Mouse (Mus musculus): ENCODE measurements around the gene Mylk4.

The Mylk4 gene

DNA sequence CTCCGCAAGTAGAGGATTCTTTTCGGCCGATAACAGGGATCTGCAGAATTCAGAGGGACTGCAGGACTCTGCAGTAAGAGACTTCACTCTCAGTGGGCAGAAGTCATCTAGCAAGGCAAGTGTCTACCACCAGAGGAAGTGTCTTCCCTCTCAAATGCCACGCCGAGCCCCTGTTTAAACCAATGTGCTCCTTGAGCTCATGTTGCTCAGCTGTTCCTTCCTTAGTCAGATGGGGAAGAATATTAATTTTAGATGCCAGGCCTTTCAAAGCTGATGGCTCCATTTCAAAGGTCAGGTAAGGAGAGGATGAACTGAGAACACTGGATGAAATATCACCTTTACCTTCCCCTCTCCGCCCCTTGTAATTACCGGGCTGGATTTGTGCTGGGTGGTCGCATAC lies at the start of gene Mylk4:
Gene Mylk4 (minus strand): TSS at position 139 of the 400 bp plus-strand sequence.
- no peak for DNase-seq (ENCODE audit: low spot score in 2 of 2)

DNA sequence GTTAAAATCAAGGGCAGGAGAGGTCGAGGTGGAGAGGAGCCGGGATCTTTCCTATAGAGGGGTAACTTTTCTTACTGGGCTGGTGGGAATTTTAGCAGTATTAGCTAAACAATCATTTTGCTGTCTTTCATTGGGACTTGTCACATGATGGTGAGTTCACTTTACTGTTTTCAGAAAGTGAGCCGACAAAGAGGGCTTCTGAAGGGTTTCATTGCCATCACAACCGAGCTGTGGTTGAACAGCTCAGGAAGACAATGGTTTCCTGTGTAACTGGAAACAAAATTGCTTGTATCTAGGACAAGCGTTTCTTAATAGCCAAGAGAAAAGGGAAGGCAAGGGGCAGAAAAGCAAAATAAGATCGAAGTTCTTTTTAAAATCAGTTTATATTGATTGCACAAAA lies 49.5 kb upstream of the Mylk4 start:
- DNase-seq (ENCODE audit: low spot score in 2 of 2): peak in 1 of 2 experiments; percentile 12

DNA sequence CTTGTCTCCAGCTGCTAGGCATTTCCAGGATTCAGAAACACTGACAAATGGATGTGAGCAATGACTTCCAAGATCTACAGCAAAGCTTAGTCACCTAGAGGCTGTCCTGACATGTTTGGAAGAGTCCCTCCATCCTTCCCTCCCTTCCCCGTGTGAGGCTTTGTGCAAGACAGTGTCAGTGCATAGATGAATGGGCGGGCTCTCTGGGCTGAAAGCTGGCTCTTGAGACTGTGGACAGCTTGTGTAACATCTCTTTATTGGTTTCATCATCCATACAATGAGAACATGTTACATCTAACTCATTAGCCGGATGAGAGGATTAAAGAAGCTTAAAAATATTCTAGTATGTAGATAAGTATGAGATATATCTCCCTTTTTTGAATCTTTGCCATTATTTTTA lies 49.0 kb upstream of the Mylk4 start:
- no peak for DNase-seq (ENCODE audit: low spot score in 2 of 2)

DNA sequence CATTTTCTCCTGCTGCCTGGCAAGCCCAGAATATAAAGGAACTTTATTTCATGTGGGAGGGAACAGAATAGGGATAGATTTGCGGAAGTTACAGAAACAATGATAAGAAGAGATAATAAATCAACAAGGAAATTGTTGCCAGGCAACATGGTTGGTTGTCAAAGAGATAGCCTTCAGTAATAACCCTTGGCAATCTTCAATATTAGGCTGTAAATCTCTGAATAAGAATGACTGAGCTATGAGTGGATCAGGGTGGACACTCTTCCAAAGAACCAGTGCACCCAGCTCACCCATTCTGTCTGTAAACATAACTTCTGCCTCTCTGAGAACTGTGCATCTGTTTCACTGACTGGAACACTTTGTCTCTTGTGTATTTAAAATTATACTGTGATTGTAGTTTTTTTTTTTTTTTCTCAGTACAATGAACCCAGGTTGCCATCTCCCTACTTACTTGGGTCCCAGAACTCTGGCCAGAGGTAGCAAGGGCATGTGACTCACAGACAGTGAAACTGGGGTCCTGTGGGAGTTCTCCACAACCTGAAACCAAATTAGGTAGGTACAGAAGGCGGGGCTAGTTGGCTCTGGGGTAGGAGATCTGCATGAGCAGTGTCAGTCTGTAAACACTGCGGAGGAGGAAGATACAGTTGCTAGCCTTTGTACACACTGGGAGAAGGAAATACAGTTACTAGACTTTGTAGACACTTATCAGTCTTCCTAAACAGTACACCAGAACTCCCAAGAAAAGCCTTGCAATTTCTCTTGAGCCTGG lies 47.9 kb upstream of the Mylk4 start:
- DNase-seq (ENCODE audit: low spot score in 2 of 2): peak in 1 of 2 experiments; percentile 82

DNA sequence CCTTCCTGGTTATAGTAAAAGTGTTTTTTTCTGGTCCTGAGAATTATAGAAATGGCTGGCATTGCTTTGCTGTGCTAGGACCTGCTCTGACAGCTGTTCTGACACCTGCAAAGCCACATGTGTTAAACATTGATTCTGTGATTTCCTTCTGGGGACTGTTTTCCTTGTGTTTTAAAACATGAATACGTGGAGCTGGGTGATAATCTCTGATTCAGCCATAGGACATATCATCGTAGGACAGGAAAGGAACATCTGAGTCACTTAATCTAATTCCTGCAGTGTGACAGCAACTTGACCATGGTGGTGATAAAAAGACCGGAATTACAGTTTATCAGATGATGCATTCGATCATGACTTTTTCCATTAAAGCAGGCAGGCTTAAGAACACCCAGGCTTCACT lies 45.1 kb upstream of the Mylk4 start:
- DNase-seq (ENCODE audit: low spot score in 2 of 2): no peak

DNA sequence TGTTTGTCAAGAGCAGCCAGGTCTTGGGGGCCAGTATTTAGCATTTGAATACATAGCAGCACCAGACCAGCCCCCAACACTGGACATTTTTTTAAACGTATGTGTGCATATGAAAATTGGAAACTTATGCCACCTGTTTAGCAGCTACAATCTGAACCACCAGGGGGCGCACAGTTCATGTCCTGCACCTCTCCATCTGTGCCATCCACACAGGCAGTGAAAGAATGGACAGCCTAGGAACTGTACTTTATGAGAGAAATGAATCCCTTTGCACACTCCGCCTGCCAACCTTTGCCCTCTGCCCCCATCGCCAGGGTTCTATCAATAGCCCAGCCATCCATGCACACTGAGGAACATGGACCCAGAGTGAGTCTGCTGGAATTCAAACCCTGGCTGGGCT lies 44.2 kb upstream of the Mylk4 start:
- peak; percentile 41 to 77 for DNase-seq (ENCODE audit: low spot score in 2 of 2)

DNA sequence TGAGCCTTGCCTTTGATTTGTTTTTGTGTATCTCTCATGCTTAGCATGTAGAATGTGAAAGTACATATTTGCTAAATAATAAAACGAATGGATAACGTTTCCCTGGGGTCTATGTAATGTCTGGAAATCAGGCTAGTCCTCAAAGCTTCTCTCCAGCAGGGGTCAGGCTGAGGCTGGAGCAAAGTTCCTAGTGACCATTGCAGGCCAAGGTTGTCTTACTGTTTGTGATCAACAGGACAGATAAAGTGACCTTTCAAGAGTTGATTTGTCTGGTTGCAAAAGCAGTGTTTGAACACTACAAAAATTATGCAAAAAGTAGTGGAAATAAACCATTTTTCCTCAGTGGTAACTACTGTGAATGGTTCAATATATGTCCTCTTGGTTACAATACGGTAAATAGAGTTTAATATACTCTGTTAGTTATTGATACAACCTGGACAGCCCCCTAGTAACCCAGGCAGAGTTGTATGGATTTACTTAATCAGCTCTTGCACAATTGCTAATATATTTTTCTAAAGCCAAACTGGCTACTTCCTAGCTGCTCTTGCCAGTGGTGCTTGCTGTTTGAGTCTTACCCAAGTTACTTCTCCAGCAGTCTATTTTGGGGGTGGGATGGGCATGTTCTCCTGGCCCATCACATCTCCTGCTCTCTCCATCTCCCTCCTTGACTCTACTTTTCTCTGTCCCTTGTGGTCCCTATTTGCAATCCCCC lies 43.5 kb upstream of the Mylk4 start:
- no peak for DNase-seq (ENCODE audit: low spot score in 2 of 2)

DNA sequence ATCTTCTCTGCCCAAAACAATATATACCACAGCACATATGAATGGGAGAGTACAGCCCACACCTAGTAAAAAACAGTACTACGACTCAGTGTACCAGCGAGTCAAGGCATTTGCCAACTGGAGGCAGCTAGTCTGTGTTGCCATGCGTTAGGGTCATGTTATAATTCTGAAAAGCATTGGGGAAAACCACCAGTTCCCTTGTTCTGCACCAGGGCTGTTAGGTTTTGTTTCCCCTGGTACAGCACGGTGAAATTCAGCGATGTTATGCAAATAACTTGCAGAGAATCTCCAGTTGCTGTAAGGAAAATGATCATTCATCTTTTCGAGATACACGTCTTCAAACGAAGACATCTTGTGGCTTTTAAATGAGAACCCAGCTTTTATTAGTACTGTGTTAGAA lies 41.8 kb upstream of the Mylk4 start:
- DNase-seq (ENCODE audit: low spot score in 2 of 2): no peak

DNA sequence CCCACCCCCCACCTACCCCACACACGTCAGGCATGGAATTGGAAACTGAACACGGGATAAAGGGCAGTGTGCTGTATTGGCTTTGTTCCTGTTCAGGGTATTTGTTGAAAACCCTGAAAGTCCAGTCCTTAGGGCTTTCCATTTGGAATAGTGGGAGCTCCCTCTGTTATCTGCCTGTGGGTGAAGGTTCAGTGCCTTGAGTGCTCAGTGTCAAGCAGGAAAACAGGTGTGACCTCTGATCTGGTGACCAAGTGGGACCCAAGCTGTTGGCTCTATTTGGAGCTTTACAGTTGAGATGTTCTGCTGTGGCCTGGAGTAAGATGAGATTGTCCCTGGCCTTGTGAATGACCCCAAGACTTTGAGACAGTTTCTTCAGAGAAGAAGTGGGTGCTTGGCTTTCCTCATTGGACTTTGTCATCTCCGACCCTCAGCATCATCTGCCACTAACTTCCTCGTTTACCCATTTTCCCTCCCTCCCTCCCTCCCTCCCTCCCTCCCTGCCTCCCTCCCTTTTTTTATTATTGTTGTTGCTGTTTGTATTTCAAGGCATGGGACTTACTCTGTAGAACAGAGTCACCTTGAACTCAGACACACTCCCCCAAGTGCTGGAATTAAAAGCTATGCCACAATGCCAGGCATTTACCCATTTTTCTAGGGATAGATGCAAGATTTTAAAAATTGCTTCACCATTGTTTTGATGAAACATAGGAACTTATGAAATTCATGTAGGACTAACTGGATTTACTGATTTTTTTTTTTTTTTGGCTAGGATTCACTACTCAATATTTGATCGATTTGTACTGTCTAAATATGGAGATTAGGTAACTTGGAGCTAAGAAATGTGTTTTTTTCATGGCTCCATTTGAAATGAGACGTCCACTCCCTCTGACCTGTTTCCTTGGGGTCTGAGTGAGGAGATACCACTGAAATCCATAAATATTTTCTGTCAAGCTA lies 40.9 kb upstream of the Mylk4 start:
- DNase-seq (ENCODE audit: low spot score in 2 of 2): no peak

DNA sequence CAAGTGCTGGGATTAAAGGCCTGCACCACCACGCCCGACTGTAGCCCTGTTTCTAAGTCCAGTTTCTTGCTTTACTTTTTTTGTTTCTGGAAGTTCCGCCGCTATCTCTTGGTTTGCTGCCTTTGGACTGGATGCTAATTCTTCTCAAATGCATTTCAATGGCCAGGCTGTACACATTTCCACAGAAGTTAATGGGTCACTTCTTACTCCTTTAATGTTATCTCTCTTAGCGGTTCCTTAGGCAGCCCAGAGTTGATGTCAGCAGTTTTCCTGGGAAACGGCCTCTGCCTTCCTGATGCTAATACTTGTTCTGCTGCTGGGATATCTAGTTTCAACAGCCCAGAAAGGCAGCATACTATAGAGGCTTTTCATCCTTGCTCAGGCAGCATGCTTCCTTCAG lies 39.4 kb upstream of the Mylk4 start:
- DNase-seq (ENCODE audit: low spot score in 2 of 2): no peak

DNA sequence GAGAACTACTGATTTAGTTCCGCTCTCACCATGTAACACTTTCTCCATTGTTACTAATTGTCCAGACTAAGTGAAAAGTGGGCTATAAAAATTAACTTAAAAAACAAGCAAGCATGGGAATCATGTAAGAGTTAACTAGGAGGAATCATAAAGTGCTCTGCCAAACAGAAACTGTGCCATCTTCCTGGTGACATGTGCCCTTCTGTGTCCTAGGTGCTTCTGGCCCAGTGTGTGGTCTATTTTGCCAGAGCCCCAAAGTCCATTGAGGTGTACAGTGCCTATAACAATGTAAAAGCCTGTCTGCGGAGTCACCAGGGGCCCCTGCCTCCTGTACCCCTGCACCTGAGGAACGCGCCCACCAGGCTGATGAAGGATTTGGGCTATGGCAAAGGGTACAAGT lies 37.9 kb upstream of the Mylk4 start:
- DNase-seq (ENCODE audit: low spot score in 2 of 2): no peak

DNA sequence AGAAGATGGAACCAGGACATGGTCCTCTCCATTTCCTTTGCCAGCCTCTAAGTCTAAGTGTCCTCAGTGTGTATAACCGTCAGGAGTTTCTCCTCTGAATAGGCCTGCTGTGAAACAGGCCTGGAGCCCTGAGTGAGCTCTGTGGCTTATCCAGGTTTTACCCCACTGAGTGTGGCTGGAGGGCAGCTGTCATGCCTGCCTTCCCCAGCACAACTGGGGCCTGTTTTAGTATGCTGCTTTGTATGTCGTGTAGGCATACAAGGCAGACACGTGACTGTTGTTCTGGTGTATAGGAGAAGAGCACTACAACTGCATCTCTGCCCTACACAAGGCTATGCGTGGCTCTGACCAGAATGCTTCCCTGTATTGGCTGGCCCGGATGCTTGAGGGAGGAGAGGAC lies 36.2 kb upstream of the Mylk4 start:
- DNase-seq (ENCODE audit: low spot score in 2 of 2): no peak

DNA sequence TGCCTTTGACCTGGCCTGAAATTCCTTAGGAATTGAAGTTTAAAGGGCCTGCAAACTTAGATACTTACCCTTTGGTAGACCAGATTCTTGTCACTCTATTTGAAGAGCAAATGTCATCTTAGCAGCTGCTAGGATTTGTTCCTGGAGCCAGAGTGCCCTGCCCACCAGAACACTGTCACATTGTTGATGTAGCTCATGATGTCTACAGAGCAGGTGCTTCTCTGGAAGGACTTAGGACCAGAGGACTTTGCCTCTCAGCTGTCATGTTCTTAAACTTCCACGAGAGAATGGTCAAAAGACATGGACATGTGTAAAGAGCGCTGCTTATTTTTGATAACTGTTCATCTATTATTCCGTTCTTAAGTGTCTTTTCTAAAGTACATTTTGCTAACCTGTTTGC lies 35.5 kb upstream of the Mylk4 start:
- no peak for DNase-seq (ENCODE audit: low spot score in 2 of 2)

DNA sequence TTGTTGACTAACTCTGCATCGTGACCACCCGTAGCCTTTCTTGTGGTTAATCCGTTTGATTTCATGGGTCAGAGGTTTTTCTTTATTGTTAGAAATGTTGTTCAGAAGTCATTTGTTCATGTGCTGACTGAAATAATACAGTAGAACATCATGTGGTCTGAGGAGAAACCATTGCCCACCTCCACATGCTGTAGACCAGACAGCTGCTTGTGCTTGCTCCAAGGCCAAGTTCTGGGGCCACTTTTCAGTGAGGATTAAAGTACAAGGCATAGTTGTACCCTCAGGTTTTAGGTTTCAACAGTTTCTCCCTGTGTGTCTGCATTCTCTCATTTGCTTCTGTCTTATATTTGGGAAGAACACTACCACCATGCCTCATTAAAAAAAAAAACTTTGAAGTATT lies 23.9 kb upstream of the Mylk4 start:
- DNase-seq (ENCODE audit: low spot score in 2 of 2): no peak

DNA sequence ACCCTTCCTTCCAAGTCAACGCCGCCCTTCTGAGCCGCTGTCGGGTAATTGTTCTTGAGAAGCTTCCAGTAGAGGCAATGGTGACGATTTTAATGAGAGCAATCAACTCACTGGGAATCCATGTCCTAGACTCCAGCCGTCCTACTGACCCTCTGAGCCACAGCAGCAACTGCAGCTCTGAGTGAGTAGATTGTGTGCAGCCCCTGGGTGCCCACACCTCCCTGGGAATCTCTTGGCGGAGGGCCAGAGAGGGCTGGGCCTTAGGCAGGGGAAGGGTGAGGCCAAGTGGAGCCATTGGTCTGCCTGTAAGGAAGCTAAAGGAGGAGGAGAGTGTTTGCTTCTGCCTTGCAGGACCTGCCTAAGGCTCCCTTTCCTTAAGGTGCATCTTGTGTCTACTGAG lies 23.1 kb upstream of the Mylk4 start:
- no peak for DNase-seq (ENCODE audit: low spot score in 2 of 2)

DNA sequence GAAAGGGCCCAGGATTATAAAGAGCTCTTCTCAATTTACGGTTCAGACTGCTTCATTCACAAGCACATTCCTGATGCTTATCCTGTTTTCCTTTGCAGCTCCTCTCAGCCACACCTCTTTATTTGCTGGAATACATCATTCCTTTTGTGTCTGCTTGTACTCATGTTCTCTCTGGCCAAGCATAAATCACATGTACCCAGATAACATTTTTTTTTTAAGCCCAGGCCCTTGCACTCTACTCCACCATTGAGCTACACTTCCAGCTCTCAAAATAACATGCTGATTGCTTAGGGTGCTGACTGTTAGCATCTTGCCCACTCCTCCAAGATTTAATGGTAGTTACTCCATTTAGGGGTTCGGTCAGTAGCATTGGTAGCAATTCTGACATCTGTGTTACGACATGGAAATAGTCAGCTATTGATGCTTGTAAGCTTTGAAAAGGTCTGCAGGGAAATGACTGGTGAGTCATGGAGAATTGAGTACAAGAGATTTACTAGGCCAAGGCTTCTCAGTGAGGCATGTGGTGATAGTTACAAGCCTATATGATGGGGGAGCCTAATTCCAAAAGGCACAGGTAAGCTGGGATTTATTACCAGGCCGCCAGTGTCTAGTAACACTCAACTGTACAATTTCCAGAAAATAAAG lies 20.1 kb upstream of the Mylk4 start:
- no peak for DNase-seq (ENCODE audit: low spot score in 2 of 2)

DNA sequence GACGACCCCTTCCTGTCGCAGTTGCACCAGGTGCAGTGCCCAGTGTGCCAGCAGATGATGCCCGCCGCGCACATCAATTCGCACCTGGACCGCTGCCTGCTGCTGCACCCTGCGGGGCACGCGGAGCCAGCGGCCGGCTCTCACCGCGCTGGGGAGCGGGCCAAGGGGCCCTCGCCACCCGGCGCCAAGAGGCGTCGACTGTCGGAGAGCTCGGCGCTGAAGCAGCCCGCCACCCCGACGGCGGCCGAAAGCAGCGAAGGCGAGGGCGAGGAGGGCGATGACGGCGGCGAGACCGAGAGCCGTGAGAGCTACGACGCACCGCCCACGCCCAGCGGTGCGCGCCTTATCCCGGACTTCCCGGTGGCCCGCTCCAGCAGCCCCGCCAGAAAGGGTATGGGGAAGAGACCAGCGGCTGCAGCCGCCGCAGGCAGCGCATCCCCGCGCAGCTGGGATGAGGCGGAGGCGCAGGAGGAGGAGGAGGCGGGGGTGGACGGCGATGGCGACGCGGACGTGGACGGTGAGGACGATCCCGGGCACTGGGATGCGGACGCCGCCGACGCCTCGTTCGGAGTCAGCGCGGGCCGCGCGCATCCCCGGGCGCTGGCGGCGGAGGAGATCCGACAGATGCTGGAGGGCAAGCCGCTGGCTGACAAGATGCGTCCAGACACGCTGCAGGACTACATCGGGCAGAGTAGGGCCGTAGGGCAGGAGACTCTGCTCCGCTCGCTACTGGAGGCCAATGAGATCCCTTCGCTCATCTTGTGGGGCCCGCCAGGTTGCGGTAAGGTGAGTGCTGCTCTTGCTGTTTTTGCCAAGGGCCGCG lies 18.7 kb upstream of the Mylk4 start, which contains the start of gene D930007J09Rik:
Gene D930007J09Rik (minus strand): TSS at position 591 of the 823 bp plus-strand sequence.
- peak in 1 of 2 experiments; percentile 11 for DNase-seq (ENCODE audit: low spot score in 2 of 2)

DNA sequence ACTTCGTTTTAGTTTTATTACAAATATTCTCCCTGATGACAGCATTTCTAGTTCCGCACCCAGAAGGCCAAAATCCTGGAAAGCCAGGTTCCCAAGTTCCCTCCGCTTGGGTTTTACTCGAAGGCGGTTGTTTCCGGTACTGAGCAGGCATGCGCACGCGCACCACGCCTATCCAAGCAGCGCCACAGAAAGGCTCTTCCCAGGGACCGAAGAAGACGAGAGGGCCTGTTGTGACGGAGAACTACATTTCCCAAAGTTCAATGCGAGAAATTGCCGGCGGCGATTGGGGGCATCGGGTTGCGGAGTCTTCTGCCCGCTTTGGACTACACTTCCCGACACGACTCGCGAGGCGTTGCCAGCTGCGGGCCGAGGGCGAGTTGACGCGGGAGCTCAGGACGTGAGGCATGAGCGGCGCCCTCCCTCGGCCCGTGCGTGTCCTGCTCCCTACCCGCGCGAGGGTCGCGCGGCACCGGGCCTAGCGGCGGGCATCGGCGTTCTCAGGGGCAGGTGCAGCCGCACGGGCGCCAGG lies 18.0 kb upstream of the Mylk4 start, which contains the start of gene Wrnip1:
Gene Wrnip1 (plus strand): TSS at position 346 of the 529 bp plus-strand sequence.
- peak; percentile 94 to 95 for DNase-seq (ENCODE audit: low spot score in 2 of 2)

DNA sequence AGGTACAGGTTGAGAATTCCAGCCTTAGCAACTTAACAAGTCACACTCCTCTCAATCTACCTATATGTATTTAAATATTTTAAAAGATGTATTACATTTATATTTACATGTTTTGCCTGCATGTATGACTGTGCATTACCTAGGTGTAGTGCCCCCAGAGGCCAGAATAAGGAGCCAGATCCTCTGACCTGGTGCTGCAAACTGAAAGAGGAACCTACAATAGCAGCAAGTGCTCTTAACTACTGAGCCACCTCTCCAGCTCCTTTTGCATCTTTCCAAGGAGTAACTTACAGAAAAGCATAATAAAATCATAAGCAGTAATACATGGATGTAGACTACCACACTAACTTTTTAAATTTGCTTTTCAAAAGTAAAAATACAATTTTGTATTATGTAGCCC lies 17.1 kb upstream of the Mylk4 start:
- DNase-seq (ENCODE audit: low spot score in 2 of 2): peak; percentile 44 to 62

DNA sequence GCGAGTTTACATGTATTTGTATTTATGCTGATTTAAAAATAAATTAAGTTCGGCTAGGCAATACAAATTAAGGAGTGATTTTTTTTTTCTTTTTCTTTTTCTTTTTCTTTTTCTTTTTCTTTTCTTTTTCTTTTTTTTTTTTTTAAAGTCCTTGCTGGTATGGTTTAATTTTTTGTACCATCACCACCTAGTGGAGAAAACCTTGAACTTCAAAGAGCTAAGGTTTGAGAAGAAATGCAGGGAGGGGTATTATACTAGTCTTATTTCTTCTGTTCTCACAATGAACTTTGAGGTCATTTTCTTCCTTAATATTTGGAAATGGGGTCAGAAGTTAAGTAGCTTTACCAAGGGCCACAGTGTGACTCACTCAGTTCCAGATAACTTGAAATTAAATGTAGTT lies 15.4 kb upstream of the Mylk4 start:
- DNase-seq (ENCODE audit: low spot score in 2 of 2): no peak
